Mouse (Mus musculus) hindbrain, embryonic 11.5 days (tissue): ENCODE data around the gene Zfand2a. TPM values are rescaled to one million over a fixed set of nuclear protein-coding genes. Genes with fewer than 3 reads are reported as not detected.

Experiments
- polyA plus RNA-seq: library from polyadenylated mRNA; unstranded; fragments of >200 nt; fragmentation: Nextera tagmentation; extraction: Ambion mirVana; gene quantifications from 2 replicates; pipeline ENCODE4 v1.2.1, GENCODE M21; 2014

Gene Zfand2a
- polyA plus RNA-seq, 1 experiment from 2014 or later = 8.4 TPM

Other genes with a start within 250 kb of the Zfand2a start
- 112 and 121 TPM in 2 replicates for gene Get4, start 232.2 kb downstream of the Zfand2a start, polyA plus RNA-seq
- 2.1 and 4.0 TPM in 2 replicates for gene Adap1, start 158.9 kb downstream of the Zfand2a start, polyA plus RNA-seq
- gene Cox19, start 133.1 kb downstream of the Zfand2a start, polyA plus RNA-seq = 127 and 129 TPM in 2 replicates
- not detected in 2 replicates for gene Cyp2w1, start 131.9 kb downstream of the Zfand2a start, polyA plus RNA-seq
- 1.8 TPM in 2 replicates for gene Gpr146, start 106.9 kb downstream of the Zfand2a start, polyA plus RNA-seq
- gene C130050O18Rik, start 79.3 kb downstream of the Zfand2a start, polyA plus RNA-seq = 0.11 and 0.32 TPM in 2 replicates
- gene Gper1, start 61.4 kb downstream of the Zfand2a start, polyA plus RNA-seq = 2.0 and 2.4 TPM in 2 replicates
- 29.2 and 31.2 TPM in 2 replicates for gene 3110082I17Rik, start 24.0 kb downstream of the Zfand2a start, polyA plus RNA-seq
- gene Uncx, start 58.9 kb upstream of the Zfand2a start, polyA plus RNA-seq = 57.9 and 66.8 TPM in 2 replicates